Mouse (Mus musculus) heart, postnatal 0 days (tissue): ENCODE measurements around the gene Senp7.

Experiments
- CTCF ChIP-seq: IDR thresholded peaks from 2 replicates; pipeline ENCODE4 v1.5.1; 2016; ENCODE audit warnings: antibody characterized with exemption, control low read depth, low read depth
- EP300 ChIP-seq: IDR thresholded peaks from 2 replicates; pipeline ENCODE4 v1.6.1; 2016; ENCODE audit warnings: antibody characterized with exemption, low read depth

- no peak for TF ChIP-seq CTCF
- TF ChIP-seq EP300 = no peak
Measured at GRCm38 (mm10) chr16:56068523-56069070, 20.5 kb downstream of the Senp7 start.
